Mouse (Mus musculus) megakaryocyte, embryonic 14.5 days (primary cell): ENCODE results near the gene Taf3.

ENCODE experiments used
- FLI1 ChIP-seq: IDR thresholded peaks from 2 replicates; pipeline ENCODE4 v1.6.1; 2012; ENCODE audit warnings: low read length, inconsistent platforms, mixed read lengths
- GATA1 ChIP-seq: IDR thresholded peaks from 3 replicates; pipeline ENCODE4 v1.6.1; 2012; ENCODE audit warnings: mixed read lengths, low read length, inconsistent platforms, borderline replicate concordance

DNA sequence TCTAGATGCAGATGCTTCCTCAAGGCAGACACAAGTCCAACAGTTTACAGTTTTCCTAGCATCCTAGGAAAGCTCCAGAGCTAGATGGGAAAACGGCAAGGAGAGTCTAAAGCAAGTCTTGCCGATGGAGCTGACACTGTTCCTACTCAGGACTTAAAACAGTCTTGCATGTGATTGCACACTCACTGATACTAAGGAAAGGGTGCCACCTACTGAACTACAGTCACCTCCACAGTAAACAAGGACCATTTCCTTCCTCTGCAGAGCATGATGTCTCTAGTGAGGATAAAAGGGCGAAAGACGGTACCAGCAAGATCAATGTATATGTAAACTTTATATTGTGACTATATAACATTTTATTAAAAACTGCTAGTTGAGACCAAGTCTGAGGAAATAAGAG is 14.7 kb downstream of the Taf3 start:
- TF ChIP-seq GATA1: no peak
- TF ChIP-seq FLI1: no peak
